Mouse (Mus musculus) gastrocnemius, adult 18-20 months (tissue): Measurements from ENCODE around the gene Zar1. TPM values are rescaled to one million over a fixed set of nuclear protein-coding genes. Genes with fewer than 3 reads are reported as not detected.

ENCODE experiments used
- total RNA-seq, 2 experiments: library from RNA; stranded (reverse); gene quantifications; 2 replicates each; pipeline ENCODE4 v1.2.3; 2021

Zar1 gene
- total RNA-seq, 2 experiments from 2014 or later, result not detected

Other genes starting within 250 kb of the Zar1 start
- under 1 TPM; 0.07 to 0.55 TPM for gene Corin, start 76.8 kb downstream of the Zar1 start, total RNA-seq
- 1 to 10 TPM; 3.0 to 3.6 TPM for gene Nfxl1, start 21.6 kb downstream of the Zar1 start, total RNA-seq
- gene Gm5868, start 6.3 kb upstream of the Zar1 start, total RNA-seq, result not detected
- gene Cnga1, start 63.0 kb upstream of the Zar1 start, total RNA-seq, result not detected
- gene Nipal1, start 66.5 kb upstream of the Zar1 start, total RNA-seq, result under 1 TPM in 1 of 2 experiments, not detected in 1; 0.05 TPM
- gene Txk, start 171.5 kb upstream of the Zar1 start, total RNA-seq, result not detected